Mouse (Mus musculus) liver, embryonic 12.5 days (tissue): ENCODE results near the gene Elmo1. TPM values are rescaled to one million over a fixed set of nuclear protein-coding genes. Genes with fewer than 3 reads are reported as not detected.

Experiments used
- ATAC-seq: fragments of 200-750 bp; cut with Nextera tagmentation; 2 replicates; pipeline ENCODE4 v1.8.0; 2017; ENCODE audit warnings: moderate number of reproducible peaks, mild to moderate bottlenecking, moderate library complexity
- H3K27ac ChIP-seq: fragments of 300-500 bp; sonication (generic); 2 replicates; pipeline ENCODE4 v1.5.1; 2016; ENCODE audit warnings: mild to moderate bottlenecking
- H3K27me3 ChIP-seq: fragments of 300-500 bp; sonication (generic); replicated peaks from 2 replicates; pipeline ENCODE4 v1.6.1; 2016; ENCODE audit warnings: mild to moderate bottlenecking, moderate library complexity
- H3K36me3 ChIP-seq: fragments of 300-500 bp; sonication (generic); 2 replicates; pipeline ENCODE4 v1.6.1; 2016; ENCODE audit warnings: mild to moderate bottlenecking, moderate library complexity
- H3K4me1 ChIP-seq: fragments of 300-500 bp; sonication (generic); 2 replicates; pipeline ENCODE4 v1.6.1; 2016
- H3K4me2 ChIP-seq: fragments of 300-500 bp; sonication (generic); 2 replicates; pipeline ENCODE4 v1.6.1; 2016; ENCODE audit warnings: mild to moderate bottlenecking, moderate library complexity
- H3K4me3 ChIP-seq: fragments of 300-500 bp; sonication (generic); 2 replicates; pipeline ENCODE4 v1.5.1; 2016; ENCODE audit warnings: mild to moderate bottlenecking, moderate library complexity
- H3K9ac ChIP-seq: fragments of 300-500 bp; sonication (generic); 2 replicates; pipeline ENCODE4 v1.6.1; 2016; ENCODE audit warnings: mild to moderate bottlenecking, moderate library complexity
- H3K9me3 ChIP-seq: fragments of 300-500 bp; sonication (generic); replicated peaks from 2 replicates; pipeline ENCODE4 v1.6.1; 2016; ENCODE audit warnings: mild to moderate bottlenecking, moderate library complexity
- WGBS: fragments of 180-500 bp; shearing (Covaris S2); methylation state at CpG from one replicate; pipeline ENCODE4 v1.1.7; 2016; ENCODE audit not compliant: insufficient replicate concordance; 5-methylcytosine and 5-hydroxymethylcytosine counted together
- polyA plus RNA-seq: library from polyadenylated mRNA; unstranded; fragments of >200 nt; fragmentation: Nextera tagmentation; extraction: Ambion mirVana; gene quantifications from 2 replicates; pipeline ENCODE4 v1.2.1, GENCODE M21; 2016

The Elmo1 gene
- polyA plus RNA-seq, 1 experiment from 2014 or later: 6.2 TPM

GRCm38 (mm10) chr13:20205746-20206145 lies 115.3 kb downstream of the Elmo1 start:
- Histone ChIP-seq H3K4me1 (no peaks in the 10 kb centered on the region), H3K36me3 (no peaks in the 10 kb centered on the region), H3K27ac (no peak overlapping the region), H3K9ac (no peak overlapping the region), H3K4me3 (no peak overlapping the region), H3K4me2 (no peak overlapping the region), H3K27me3 (no peaks in the 10 kb centered on the region), H3K9me3 (no peaks in the 10 kb centered on the region)
- 59% methylated on average over 2 of the region's 2 CpGs for WGBS
- ATAC-seq: no peak

DNA sequence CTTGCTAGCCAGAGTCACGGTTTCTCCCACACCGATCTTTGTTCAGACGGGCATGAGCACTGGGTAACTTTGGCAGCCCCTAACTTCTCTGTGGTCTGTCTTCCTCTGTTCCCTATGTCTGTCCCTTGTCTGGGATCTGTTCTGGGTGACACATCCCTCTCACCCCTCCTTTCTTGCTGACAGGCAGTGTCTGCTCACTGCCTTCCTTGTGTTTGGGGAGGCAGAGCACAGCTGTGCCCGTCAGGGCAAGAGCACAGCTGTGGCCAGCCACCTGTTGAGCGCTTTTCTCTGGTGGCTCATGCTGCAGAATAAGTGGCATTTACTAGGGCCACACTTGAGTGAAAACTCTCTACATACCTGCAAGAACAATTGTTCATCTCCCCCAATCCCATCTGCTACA lies 116.7 kb downstream of the Elmo1 start:
- H3K36me3 ChIP-seq: no peaks in the 10 kb centered on the region
- H3K4me2 ChIP-seq: no peak overlapping the region
- no peak overlapping the region for H3K27ac ChIP-seq
- no peak overlapping the region for H3K4me3 ChIP-seq
- ATAC-seq: no peak
- H3K27me3 ChIP-seq: no peaks in the 10 kb centered on the region
- WGBS: 77% methylated on average over 5 of the region's 5 CpGs
- no peaks in the 10 kb centered on the region for H3K9me3 ChIP-seq
- H3K9ac ChIP-seq: no peak overlapping the region
- H3K4me1 ChIP-seq: no peaks in the 10 kb centered on the region

- Histone ChIP-seq H3K27me3 (no peaks in the 10 kb centered on the region), H3K9me3 (no peaks in the 10 kb centered on the region), H3K4me3 (no peak overlapping the region), H3K36me3 (no peaks in the 10 kb centered on the region), H3K4me2 (no peak overlapping the region), H3K4me1 (no peaks in the 10 kb centered on the region), H3K9ac (no peak overlapping the region), H3K27ac (no peak overlapping the region)
- 60% methylated on average over 7 of the region's 7 CpGs for WGBS
- ATAC-seq: no peak
These were observed 117.7 kb downstream of the Elmo1 start for GRCm38 (mm10) chr13:20207950-20208642.

DNA sequence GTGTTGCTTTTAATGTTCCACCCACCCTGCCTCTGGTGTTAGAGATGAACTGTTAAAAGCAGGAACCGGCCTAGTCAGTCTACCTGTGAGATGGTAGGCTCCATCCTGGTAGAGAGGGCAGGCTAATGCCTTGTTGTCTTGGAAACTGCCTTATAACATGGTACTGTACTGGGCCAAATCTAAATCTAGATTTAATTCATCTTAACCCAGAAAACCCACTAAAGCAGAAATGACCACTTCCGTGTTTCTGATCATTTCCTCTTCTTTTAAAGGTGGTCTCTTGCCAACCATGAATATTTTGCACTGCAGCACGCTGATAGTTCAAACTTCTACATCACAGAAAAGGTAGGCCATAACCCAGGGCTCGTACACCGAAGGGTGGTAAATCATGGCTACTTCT lies 118.5 kb downstream of the Elmo1 start:
- no peak for ATAC-seq
- H3K4me2 ChIP-seq: no peak overlapping the region
- no peaks in the 10 kb centered on the region for H3K27me3 ChIP-seq
- WGBS: 68% methylated on average over 5 of the region's 5 CpGs
- H3K9me3 ChIP-seq: no peaks in the 10 kb centered on the region
- no peak overlapping the region for H3K9ac ChIP-seq
- no peak overlapping the region for H3K27ac ChIP-seq
- no peak overlapping the region for H3K4me3 ChIP-seq
- H3K4me1 ChIP-seq: no peaks in the 10 kb centered on the region
- no peaks in the 10 kb centered on the region for H3K36me3 ChIP-seq

- Histone ChIP-seq H3K27me3 (no peaks in the 10 kb centered on the region), H3K9me3 (no peaks in the 10 kb centered on the region), H3K4me3 (no peak overlapping the region), H3K4me2 (no peak overlapping the region), H3K4me1 (no peaks in the 10 kb centered on the region), H3K9ac (no peak overlapping the region), H3K27ac (no peak overlapping the region), H3K36me3 (no peaks in the 10 kb centered on the region)
- WGBS: 46% methylated on average over 5 of the region's 5 CpGs
- ATAC-seq: no peak
These were observed 121.4 kb downstream of the Elmo1 start for GRCm38 (mm10) chr13:20211780-20212179.

DNA sequence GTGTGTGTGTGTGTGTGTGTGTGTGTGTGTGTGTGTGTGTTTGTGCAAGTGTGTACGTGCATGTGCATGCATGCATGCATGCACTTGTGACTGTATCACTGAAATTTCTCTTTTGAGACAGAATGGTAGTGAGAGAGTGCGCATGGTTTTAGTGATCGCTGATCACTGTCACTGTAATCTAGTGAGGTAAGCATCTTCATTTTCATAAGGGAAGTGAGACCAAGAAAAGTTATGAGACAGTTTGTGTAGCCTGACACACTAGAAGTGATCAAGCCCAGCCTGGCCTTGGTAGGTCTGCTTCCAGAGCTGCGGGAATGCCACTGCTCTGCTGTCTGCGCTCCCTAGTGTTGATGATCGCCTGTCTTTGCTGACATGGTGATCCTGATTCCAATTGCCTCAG lies 122.3 kb downstream of the Elmo1 start:
- ATAC-seq: no peak
- Histone ChIP-seq H3K9ac (no peak overlapping the region), H3K4me3 (no peak overlapping the region), H3K4me2 (no peak overlapping the region), H3K27me3 (no peaks in the 10 kb centered on the region), H3K36me3 (no peaks in the 10 kb centered on the region), H3K9me3 (no peaks in the 10 kb centered on the region), H3K4me1 (no peaks in the 10 kb centered on the region), H3K27ac (no peak overlapping the region)
- WGBS: 83% methylated on average over 6 of the region's 6 CpGs

DNA sequence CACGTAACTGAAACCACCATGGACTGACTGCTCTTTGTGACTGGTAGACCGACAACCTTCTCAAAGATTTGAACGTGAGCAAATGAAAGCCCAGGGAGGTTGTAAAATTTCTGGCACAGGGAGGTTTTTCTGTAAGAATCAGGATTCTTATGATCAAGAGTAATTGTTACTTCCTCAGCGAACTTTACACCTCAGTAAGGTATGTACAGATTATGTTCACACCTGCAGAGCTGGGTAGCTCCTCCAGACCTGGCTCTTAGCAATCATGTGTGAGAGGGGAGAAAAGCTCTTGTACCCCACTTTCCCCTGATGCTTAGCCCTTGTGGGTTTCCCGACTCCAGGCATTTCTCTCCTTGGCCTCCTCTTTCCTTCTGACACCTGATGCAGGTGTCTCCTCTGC lies 123.5 kb downstream of the Elmo1 start:
- Histone ChIP-seq H3K4me1 (no peaks in the 10 kb centered on the region), H3K4me2 (no peak overlapping the region), H3K36me3 (no peaks in the 10 kb centered on the region), H3K9ac (no peak overlapping the region), H3K4me3 (no peak overlapping the region), H3K9me3 (no peaks in the 10 kb centered on the region), H3K27me3 (no peaks in the 10 kb centered on the region), H3K27ac (no peak overlapping the region)
- 71% methylated on average over 5 of the region's 5 CpGs for WGBS
- no peak for ATAC-seq

DNA sequence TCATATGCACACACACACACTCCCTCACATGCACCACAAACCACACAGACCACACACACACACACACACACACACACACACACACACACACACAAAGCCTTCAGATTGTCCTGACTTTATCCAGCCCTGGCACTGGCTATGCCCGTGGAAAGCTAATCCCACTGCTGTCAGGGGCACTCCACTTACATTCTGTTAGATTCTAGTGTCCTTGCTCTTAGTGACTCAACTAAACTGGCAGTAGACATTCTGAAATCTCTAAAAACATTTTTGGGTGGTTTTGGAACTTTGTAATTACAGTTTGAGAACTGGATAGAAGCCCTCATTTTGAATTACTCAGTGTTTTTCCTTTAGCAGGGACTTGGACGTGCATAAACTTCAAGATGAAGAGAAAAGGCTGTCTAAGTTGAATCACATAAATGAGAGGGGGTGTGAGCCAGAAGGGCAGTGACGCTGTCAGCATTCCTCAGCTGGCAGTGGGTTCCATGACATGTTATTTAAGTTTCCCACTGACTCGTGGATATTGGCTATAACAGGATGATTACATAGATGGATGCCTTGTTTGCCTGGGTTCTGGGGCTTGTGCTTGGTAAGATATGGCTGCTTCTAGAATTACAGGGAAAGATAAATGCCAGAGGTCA lies 127.2 kb downstream of the Elmo1 start:
- Histone ChIP-seq H3K27ac (no peak overlapping the region), H3K9ac (no peak overlapping the region), H3K4me1 (no peaks in the 10 kb centered on the region), H3K4me3 (no peak overlapping the region), H3K4me2 (no peak overlapping the region), H3K36me3 (no peaks in the 10 kb centered on the region), H3K27me3 (no peaks in the 10 kb centered on the region), H3K9me3 (no peaks in the 10 kb centered on the region)
- 49% methylated on average over 4 of the region's 4 CpGs for WGBS
- ATAC-seq: no peak

GRCm38 (mm10) chr13:20218126-20218525 lies 127.7 kb downstream of the Elmo1 start:
- no peaks in the 10 kb centered on the region for H3K4me1 ChIP-seq
- H3K4me3 ChIP-seq: no peak overlapping the region
- WGBS: 58% methylated on average over 4 of the region's 4 CpGs
- ATAC-seq: no peak
- no peaks in the 10 kb centered on the region for H3K36me3 ChIP-seq
- H3K9ac ChIP-seq: no peak overlapping the region
- H3K27ac ChIP-seq: no peak overlapping the region
- H3K4me2 ChIP-seq: no peak overlapping the region
- no peaks in the 10 kb centered on the region for H3K9me3 ChIP-seq
- H3K27me3 ChIP-seq: no peaks in the 10 kb centered on the region

DNA sequence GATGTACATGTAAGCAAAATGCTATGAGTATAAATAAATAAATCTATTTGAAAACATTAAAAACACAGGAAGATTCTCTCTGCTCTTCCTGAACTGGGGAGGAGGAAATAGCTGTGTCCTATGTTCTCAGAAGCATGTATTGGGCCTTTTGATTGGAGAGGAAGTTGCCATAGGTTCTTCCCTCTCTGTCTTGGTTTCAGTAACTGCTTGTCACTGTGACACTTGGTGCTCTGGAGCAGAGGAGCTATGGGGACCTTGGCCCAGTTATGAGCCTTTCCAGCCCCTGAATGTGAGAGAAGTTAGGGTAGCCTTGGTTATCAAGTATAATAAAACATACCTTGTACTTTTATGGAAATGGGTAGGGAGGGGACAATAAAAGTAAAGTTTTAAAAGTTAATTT lies 130.0 kb downstream of the Elmo1 start:
- Histone ChIP-seq H3K27me3 (no peaks in the 10 kb centered on the region), H3K27ac (no peak overlapping the region), H3K4me3 (no peak overlapping the region), H3K9ac (no peak overlapping the region), H3K9me3 (no peaks in the 10 kb centered on the region), H3K36me3 (no peaks in the 10 kb centered on the region), H3K4me2 (no peak overlapping the region), H3K4me1 (no peaks in the 10 kb centered on the region)
- ATAC-seq: no peak

- Histone ChIP-seq H3K27ac (no peak overlapping the region), H3K4me1 (peaks cover 5% of the 10 kb centered on the region; the same call in 1 of the 2 replicates), H3K4me2 (no peak overlapping the region), H3K9ac (no peak overlapping the region), H3K4me3 (no peak overlapping the region), H3K27me3 (no peaks in the 10 kb centered on the region), H3K9me3 (no peaks in the 10 kb centered on the region), H3K36me3 (no peaks in the 10 kb centered on the region)
- 74% methylated on average over 11 of the region's 11 CpGs for WGBS
- ATAC-seq: no peak
These were observed 137.7 kb downstream of the Elmo1 start for GRCm38 (mm10) chr13:20227923-20228705.
